Mouse (Mus musculus) cerebellum, postnatal 36 days (tissue): Measurements from ENCODE around the gene Bcl2l2.

Experiments used
- DNase-seq, 2 experiments: peaks; one replicate each; pipeline ENCODE4 v3.0.0; 2021 to 2022; ENCODE audit warnings: mixed read lengths in 2 of 2

Bcl2l2 gene

GRCm38 (mm10) chr14:54893651-54894181 lies 10.5 kb downstream of the Bcl2l2 start:
- peak; percentile 96 to 99 for DNase-seq

- peak; percentile 64 to 70 for DNase-seq
Measured at GRCm38 (mm10) chr14:54894296-54895151, 11.3 kb downstream of the Bcl2l2 start.

- no peak for DNase-seq
Measured at GRCm38 (mm10) chr14:54897445-54897844, 14.3 kb downstream of the Bcl2l2 start.

- DNase-seq = peak; percentile 61 to 70
Measured at GRCm38 (mm10) chr14:54900383-54900782, 17.2 kb downstream of the Bcl2l2 start.

GRCm38 (mm10) chr14:54903641-54904040 lies 20.5 kb downstream of the Bcl2l2 start:
- DNase-seq = no peak

- no peak for DNase-seq
Measured at GRCm38 (mm10) chr14:54908682-54909081, 25.5 kb downstream of the Bcl2l2 start.

DNA sequence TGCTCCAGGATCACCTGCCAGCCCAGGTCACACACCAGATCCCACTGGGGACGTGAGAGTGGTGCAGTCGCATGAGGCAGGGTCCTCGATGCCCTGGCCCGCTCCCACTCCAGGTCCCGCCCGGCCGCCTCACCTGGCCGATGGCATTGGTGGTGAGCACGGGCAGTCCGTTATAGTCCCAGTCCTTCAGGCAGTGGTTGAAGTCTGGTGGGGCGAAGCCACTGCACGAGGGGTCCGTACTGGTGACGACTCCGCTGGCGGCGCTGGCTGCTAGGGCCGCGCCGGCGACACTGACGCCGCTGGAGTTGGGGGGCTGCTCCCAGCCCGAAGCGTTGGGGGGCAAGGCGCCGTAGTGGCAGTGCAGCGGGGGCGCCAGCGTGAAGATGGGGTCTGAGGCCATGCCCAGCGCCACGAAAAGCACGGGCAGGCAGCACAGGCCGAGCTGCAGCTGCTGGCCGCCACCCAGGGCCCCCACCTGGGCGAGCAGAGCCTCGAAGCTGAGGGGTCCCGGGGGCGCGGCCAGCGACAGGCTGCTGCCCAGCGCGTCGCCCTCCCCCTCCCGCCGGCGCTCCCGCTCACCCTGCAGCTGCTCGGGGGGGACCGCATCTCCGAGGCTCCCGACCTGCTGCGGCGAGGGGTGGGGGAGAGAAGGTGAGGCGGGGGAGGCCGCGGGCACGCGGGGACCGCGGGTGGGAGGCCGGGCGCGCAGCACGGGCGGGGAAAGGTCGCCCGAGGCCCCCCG lies 29.1 kb downstream of the Bcl2l2 start:
- peak; percentile 32 to 55 for DNase-seq

- DNase-seq = peak; percentile 75 to 79
Measured at GRCm38 (mm10) chr14:54912886-54913285, 29.7 kb downstream of the Bcl2l2 start, which contains the start of gene Slc22a17. Gene Slc22a17, minus strand, starts transcription at chr14:54913132.

DNA sequence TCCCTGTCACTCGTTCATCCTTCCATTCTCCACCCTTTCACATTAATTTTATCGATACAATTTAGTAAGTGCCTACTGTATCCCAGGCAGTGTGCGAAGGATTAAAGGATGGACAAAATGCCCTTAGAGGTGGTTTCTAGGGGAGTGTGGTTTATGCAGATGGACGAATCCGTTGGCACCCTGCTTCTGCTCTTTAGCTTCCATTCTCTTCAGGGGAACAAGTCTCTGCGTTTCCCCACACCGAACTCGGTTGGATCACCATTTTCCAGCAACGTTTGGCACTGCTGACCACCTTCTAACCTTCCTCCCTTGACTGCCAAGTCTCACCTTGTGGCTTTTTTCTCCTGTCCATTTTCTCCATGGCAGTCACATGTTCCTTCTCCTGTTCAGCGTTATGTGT lies 30.2 kb downstream of the Bcl2l2 start:
- peak; percentile 16 to 40 for DNase-seq

DNA sequence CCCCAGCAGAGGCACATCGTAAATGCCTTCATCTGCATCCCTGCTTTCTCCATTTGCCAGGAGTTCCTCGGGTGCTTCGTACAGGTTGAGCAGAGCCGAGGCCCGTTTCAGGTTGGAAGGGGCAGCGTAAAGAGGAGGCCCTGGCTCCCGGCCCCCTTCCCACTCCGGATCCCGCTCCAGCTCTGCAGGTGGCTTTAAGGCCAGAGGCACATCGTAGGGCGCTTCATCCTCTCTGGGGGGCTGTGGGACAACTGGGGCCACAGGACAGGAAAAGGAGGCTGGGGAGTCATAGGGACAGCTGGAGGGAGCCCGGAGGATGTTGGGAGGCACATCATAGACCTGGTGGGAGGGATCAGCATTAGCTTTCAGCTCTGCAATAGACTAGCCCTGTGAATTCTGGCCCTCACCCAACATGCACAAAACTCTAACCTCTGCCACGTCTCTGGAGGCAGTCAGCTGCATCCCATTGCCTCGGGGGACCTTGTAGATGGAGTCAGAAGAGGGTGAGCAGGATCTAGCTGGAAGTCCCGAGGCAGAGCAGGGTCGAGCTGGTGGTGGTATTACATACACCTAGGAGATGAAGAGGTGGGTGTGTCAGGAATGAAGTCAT lies 37.0 kb downstream of the Bcl2l2 start:
- DNase-seq = no peak

GRCm38 (mm10) chr14:54924641-54925348 lies 41.6 kb downstream of the Bcl2l2 start:
- DNase-seq = no peak

DNA sequence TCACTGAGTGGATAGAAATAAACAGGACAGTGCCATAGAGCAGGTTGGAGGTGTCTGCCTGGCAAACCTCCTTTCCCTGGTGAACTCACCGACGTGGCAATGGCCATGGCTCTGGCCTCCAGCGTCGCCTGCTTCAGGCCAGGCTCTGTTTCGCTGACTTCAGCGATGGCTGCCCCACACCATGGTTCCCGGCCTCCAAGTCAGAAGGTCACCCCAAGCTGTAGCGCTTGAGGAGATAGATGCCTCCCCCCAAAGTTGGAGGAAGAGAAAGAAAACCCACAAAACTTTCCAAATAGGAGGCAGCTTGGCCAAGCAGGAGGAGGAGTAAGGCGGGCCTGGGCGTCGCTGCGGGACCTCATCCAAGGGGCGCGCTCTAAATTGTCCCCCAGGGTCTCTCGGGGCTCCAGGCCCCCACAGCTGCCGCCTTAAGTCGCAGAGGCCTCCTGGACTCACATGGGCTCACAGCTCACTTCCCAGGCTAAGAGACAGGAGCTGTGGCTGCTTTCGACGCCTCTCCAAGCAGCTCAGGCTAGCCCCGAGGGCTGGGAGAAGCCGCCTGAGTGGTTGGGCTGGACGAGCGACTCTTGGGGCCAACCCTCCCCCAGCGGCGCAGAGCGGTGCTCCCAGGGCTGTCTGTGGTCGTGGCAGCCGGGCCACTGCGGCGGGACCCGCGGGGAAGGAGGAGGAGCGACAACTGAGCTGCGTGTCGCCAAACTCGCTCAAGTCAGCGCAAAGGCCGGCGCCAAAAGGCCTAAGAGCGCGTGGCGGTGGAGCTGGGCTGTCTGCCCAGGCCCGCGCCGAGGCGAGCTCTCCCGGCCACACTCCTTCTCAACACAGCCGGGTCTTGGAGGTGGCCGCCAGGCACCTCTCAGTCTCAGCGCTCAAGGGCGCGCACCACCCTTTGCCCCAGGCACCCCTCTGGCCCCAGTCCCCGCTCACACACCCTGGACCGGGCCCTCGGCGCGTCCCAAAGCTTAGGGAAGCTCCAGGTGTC lies 42.5 kb downstream of the Bcl2l2 start, which contains the start of gene Efs:
Gene Efs (minus strand): TSS at position 778 of the 994 bp plus-strand sequence.
- peak; percentile 48 to 51 for DNase-seq

DNA sequence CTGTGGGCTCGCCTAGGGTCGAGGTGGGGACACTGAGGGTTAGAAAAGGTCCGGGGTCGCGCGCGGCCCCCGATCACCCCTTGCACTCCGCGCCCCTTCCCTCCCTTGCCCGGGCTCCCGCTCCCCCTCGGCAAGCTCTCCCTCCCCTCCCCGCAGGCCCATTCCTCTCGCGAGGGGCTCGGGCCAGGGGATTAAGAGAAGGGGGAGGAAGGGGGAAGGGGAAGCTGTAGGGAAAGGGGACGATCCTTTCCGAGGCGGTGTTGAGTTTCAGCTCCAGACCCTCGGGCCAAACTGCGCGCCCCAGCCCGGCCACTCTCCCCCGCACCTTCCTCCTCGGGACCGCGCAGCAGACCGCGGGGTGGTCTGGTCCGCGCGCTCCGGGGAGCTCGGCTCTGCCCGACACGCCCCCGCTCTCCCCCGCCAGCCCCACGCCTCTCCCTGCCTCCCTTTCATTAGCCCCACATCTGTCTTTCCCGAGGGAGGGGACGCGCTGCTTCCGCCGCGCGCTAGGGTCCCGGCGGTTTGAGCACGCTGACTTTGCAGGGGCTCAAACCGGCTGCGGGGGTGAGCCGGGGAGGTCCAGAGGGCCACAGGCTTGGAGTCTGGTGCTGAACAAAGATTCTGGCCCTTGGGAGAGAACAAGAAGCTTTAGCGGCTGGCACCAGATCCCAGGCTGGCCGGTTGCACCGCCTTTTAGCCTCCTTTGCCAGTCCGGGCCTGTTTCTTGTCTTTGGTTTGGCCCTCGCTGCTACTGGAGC lies 43.4 kb downstream of the Bcl2l2 start:
- peak in 1 of 2 experiments; percentile 15 for DNase-seq

DNA sequence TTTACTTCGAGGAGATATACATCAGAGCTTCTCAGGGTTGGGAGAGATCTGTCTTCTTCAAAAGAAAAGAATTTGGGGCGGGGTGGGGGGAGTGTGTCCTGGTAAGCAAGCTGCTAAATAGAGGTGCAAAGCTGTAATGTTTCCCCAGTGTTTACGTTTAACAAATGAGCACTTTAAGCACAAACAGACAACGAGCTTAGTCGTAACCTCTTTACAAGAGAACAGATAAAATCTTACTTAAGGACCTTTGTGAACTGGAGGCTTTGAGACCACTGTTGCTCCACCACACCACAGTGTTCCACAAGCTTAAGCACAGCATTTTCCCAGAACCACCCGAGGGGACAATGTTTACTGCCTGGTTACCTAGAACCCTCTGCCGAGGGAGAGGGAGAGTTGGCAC lies 44.1 kb downstream of the Bcl2l2 start:
- DNase-seq = no peak

DNA sequence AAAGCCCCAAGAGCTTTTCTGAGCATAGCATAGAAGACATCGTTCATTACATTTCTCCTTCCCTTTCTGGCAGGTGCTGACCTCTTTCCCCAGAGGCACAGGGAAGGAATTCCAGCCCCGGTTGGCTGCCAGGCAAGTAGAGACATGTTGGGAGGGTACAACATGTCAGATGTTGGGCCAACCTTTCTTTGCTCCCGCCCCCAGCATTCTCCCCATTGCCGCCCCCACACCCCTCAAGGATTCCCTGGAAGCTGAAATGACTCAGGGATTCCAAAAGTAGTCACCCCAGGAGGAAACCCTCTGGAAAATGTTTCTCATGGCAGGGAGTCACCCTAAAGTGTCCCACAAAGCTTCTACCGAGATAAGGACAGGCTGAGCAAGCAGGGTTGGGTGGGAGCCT lies 46.6 kb downstream of the Bcl2l2 start:
- DNase-seq = no peak

GRCm38 (mm10) chr14:54930431-54930830 lies 47.3 kb downstream of the Bcl2l2 start:
- peak in 1 of 2 experiments; percentile 29 for DNase-seq

DNA sequence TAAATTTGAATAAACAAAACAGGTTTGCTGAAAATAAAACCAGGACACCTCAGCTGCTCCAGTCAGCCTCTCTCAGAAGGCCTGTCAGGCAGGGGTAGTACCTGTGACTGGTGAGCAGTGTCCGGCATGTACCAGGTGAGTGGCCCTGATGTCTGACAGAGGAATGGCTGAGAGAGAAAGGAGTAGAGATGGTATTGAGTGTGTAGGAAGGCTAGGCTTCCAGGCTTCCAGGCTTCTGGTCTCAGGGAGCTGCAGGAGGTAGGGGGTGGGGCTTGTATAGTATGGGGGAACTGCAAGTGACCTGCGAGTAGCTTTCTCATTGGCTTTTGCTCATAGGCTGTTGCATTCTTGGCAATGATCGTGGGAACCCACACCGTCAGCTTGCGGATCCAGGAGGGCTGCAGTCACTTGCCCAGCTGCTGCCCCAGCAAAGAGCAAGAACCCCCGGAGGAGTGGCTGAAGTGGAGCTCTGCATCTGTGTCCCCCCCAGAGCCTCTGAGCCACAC lies 49.5 kb downstream of the Bcl2l2 start, which contains the start of gene Il25:
Gene Il25 (plus strand): TSS at position 51 of the 506 bp plus-strand sequence.
- no peak for DNase-seq

GRCm38 (mm10) chr14:54935904-54936830 lies 53.0 kb downstream of the Bcl2l2 start, which contains the start of gene Cmtm5:
Gene Cmtm5, plus strand, starts transcription at chr14:54936261.
- peak in 1 of 2 experiments; percentile 33 for DNase-seq

DNA sequence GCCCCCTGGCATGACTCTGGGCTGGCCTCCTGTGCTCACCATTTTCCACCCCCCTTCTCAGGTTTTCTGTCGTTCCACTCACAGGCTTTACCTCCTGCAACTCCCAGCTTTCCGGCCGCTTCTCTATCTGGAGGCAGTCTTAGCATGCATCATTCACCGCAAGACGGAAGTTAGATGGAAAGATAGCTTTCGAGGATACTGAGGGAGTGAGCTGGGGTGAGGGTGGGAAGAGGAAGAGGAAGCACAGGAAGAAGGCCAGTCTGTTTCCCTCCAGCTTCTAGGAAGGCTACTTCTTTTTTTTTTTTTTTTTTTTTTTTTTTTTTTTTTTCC lies 53.6 kb downstream of the Bcl2l2 start:
- no peak for DNase-seq
